Mouse (Mus musculus): ENCODE measurements around the gene Egfl6. TPM values are rescaled to one million over a fixed set of nuclear protein-coding genes. Genes with fewer than 3 reads are reported as not detected.

The Egfl6 gene
- total RNA-seq (2015; ENCODE audit: low replicate concordance) (not detected in 2 replicates), total RNA-seq (2017; ENCODE audit: low replicate concordance) (not detected in 2 replicates)

- ATAC-seq (replicated peaks; ENCODE audit: low FRiP score, poor library complexity, severe bottlenecking), result no peak
Measured at GRCm38 (mm10) chrX:166584947-166585824, at the start of gene Egfl6. Gene Egfl6 (minus strand): TSS chrX:166585720.

DNA sequence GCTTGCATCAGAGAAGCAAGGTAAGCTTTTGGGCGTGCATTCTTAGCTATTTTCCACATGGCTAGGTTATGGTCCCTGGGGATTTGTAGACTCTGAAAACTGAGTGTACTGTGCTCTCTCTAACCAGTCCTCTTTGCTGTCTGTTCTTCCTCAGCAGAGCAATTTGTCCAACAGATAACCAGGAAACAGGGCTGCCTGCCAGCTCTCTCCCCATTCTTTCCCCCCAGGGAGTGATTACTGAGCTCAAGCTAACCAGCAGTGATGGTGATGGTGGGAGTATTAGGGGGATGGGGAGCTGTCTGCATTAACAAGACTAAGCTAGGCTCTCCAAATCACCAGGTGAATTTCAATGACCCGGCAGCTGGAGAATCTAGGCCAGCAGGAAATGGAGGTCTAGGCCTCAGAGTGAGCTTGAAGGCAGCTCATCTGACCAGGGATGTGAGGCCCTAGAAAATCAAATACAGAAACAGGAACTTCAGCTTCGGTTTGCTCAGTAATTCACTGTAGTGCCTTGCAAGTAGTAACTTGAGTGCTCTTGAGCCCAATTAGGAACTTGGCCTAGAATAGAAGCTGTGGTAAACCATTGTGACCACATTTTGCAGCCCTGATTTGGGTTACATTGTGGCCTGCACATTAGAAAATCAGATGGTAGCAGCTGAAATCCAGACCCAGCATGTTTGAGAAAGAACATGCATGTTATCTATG, 41.5 kb upstream of the Egfl6 start:
- no peak for ATAC-seq (replicated peaks; ENCODE audit: low FRiP score, poor library complexity, severe bottlenecking)

GRCm38 (mm10) chrX:166626174-166626573, 40.7 kb upstream of the Egfl6 start:
- no peak for ATAC-seq (replicated peaks; ENCODE audit: low FRiP score, poor library complexity, severe bottlenecking)

DNA sequence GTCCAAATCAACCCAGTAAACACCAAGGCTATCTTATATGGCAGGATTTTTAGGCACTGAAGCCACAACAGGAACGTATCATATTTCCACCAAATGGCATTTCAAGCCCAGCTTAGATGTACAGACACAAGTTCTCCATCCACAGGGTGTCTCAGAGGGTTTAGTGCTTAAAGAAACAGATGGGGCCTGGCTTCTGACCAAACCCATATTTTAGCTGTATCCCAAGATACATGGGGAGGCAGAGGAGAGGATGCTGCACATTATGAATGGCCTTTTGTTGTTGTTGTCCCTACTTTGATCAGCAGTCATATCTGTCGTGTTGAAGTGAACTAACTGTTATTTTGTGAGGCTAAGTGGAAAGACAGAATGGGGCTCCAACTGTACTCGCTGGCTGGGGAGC, 37.7 kb upstream of the Egfl6 start:
- no peak for ATAC-seq (replicated peaks; ENCODE audit: low FRiP score, poor library complexity, severe bottlenecking)

DNA sequence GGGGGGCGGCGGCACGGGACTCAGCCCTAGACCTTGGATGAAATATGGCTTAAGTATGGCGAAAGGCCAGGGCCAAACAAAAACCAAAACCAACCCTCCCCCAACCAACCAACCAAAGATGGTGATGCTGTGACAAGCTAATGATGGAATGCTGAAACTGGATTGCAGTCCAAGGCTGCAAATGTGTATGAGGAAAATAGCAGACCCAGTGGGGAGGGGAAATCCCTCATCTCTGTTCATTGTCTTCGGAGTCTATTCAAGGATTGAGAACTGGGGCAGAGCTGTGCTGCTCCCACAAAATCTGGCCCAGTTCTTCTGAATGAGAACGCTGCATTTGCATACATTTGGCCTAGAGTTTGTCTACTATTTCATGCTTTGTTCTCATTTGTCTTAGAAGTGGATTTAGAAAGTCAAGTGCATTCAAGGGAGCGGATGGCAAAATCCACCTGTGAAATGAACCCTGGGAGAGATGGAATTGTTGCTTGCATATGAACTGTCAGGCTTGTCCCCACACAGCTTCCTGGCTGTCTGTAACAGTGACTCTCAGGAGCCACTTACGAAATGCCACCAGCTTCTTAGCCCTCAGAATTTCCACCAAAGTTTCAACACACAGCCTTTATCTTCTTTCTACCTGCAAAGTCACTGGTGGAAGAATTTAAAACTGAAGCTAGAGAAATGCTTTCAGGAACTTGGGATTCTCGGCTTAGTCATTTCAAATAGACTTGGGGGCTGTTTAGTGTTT, 36.2 kb upstream of the Egfl6 start:
- no peak for ATAC-seq (replicated peaks; ENCODE audit: low FRiP score, poor library complexity, severe bottlenecking)

- ATAC-seq (replicated peaks; ENCODE audit: low FRiP score, poor library complexity, severe bottlenecking), result no peak
Measured at GRCm38 (mm10) chrX:166620900-166621299, 35.4 kb upstream of the Egfl6 start.

DNA sequence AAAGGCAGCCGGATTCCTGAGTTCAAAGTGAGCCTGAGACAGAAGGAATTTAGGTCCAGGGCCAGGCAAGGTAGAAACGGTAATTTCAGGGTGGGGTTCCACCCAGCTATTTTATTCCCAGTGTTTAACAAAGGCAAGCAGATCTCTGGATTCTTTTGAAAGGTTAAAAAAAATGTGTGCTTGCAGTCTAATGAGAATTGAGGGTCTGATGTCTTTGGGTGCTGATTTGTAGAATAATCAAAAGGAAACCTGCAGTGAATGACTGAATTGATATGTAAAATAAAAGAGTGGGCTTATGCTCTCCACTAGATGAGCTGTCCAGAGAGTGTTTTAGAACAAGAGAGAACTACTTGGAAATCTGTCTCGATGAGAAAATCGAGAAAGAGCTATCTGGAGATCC, 33.6 kb upstream of the Egfl6 start:
- ATAC-seq (replicated peaks; ENCODE audit: low FRiP score, poor library complexity, severe bottlenecking), result no peak

- no peak for ATAC-seq (replicated peaks; ENCODE audit: low FRiP score, poor library complexity, severe bottlenecking)
Measured at GRCm38 (mm10) chrX:166615191-166615590, 29.7 kb upstream of the Egfl6 start.

- ATAC-seq (replicated peaks; ENCODE audit: low FRiP score, poor library complexity, severe bottlenecking), result no peak
Measured at GRCm38 (mm10) chrX:166576111-166576510, 9.4 kb downstream of the Egfl6 start.

DNA sequence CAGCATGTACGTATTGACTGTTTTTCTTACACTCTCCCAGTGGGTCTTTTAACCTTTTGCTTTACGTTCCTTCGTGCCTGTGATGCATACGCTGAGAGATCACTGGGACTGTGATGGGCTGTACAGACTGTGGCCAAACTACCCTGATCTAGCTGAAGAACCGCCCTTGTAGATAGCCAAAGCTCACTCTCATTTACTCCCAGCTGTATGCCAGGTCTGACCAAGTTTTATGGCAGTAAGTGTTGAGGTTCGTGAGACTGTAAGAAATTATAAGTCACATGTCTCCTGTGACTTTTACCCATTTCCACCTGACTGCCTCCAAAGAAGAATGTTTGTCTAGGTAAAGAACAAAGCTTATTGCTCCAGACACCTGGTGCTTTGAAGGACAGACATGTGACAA, 19.5 kb downstream of the Egfl6 start:
- ATAC-seq (replicated peaks; ENCODE audit: low FRiP score, poor library complexity, severe bottlenecking), result no peak

- ATAC-seq (replicated peaks; ENCODE audit: low FRiP score, poor library complexity, severe bottlenecking), result no peak
Measured at GRCm38 (mm10) chrX:166565401-166565800, 20.1 kb downstream of the Egfl6 start.

- no peak for ATAC-seq (replicated peaks; ENCODE audit: low FRiP score, poor library complexity, severe bottlenecking)
Measured at GRCm38 (mm10) chrX:166564900-166565299, 20.6 kb downstream of the Egfl6 start.

DNA sequence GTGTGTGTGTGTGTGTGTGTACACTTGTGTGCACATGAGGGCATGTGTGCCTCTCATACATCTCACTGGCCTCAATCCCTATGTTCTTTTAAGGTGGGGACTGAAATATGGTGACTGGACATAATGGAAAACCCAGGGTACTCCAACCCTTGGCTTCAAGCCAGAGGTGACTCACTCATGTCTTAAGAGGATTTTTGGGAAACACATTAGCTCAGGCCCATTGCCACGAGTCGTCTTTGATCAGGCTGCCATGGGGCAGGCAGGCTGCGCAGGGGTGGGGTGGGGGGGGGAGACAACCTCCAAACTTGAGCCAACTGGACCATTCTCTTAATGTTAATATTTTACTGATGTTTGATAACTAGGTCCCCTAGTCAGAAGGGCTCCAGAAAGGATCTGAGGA, 26.2 kb downstream of the Egfl6 start:
- ATAC-seq (replicated peaks; ENCODE audit: low FRiP score, poor library complexity, severe bottlenecking), result no peak

GRCm38 (mm10) chrX:166552355-166552754, 33.2 kb downstream of the Egfl6 start:
- no peak for ATAC-seq (replicated peaks; ENCODE audit: low FRiP score, poor library complexity, severe bottlenecking)

DNA sequence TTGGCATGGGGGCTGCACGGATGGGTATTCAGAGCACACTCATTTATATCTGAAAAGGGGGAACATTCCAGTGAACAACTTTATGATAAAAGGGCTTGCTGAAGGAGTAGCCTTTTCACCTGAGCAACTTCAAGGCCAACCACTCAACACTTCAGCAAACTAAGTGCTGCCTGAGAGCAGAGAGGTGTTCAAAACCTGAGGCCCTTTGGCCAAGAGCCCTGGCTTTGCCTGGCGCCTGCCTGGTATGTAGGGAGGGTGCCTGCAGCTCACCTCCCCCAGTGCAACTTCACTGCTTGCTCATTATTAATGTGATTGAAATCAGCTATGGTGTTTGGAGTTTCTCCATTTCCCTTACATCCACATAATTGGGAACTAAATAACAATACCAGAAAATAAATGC, 39.0 kb downstream of the Egfl6 start:
- no peak for ATAC-seq (replicated peaks; ENCODE audit: low FRiP score, poor library complexity, severe bottlenecking)

- ATAC-seq (replicated peaks; ENCODE audit: low FRiP score, poor library complexity, severe bottlenecking), result no peak
Measured at GRCm38 (mm10) chrX:166535138-166535537, 50.4 kb downstream of the Egfl6 start.

GRCm38 (mm10) chrX:166533432-166533831, 52.1 kb downstream of the Egfl6 start:
- ATAC-seq (replicated peaks; ENCODE audit: low FRiP score, poor library complexity, severe bottlenecking), result no peak

DNA sequence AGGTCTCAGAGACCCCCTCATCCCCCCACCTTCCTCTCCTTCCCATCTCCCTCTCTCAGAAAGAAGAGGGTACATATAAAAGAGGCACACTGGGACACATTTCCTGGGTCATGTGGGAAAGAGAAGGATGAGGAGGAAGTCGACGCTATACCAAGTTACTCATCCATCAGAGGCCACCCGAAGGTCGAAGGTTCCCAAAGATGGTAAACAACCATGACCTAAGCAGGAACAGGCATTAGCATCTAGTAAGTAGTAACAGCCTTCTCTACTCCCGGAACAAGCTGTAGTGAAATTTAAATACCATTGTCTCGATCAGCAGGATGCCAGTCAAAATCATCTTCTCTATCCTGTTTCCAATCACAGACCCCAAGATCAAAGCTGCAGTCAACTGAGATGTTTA, 53.8 kb downstream of the Egfl6 start:
- ATAC-seq (replicated peaks; ENCODE audit: low FRiP score, poor library complexity, severe bottlenecking), result no peak

GRCm38 (mm10) chrX:166528126-166528525, 57.4 kb downstream of the Egfl6 start:
- no peak for ATAC-seq (replicated peaks; ENCODE audit: low FRiP score, poor library complexity, severe bottlenecking)

DNA sequence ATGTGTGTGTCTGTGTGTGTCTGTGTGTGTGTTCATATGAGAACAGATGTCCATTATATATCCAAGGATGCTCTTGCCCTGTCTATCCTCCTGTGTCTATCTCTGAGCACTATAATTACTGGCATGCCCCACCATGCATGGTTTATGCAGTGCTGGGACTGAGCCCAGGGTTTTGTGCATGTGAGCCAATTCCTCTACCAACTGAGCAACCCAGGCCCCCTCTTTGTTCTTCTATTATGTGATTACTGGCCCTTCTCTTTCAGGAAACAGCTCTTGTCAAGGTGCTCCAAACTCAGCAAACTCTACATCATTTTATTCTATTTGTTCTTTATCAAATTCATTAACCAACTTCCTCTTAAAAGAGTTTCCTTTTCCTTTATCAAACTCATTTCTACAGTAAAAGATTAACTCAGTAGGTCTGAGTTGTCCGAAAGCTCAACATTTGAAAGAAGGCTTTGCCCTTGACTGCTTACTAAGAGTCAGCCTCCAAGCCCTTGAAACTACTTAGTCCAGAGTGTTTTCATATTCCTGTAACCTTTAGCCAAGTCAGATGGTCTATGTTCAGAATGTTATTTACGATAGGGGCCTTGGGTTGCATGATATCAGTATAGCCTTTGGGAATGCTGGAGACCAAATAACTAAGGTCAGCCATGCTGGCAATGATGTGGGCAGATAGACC, 59.7 kb downstream of the Egfl6 start:
- no peak for ATAC-seq (replicated peaks; ENCODE audit: low FRiP score, poor library complexity, severe bottlenecking)
